Mouse (Mus musculus): ENCODE results near the gene Zc2hc1b.

Gene Zc2hc1b

DNA sequence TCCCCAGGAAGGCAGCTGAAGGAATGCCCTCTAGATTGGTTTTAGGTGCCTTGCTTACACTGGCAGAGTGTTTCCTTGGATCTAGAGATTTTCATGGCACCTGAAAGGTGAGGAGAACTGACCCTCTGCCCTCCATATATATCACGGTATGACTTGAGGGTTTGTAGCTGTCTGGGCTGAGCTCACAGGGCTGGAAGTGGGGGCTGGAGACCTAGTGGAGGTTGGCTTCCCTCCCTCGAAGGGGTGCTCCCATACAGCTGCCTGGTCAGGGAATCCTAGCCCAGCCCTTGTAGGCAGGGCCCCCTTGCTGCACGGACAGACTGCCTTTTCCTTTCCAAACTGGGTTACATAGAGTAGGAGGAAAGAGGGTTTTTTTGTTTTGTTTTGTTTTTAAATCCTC is 65.0 kb downstream of the Zc2hc1b start:
- no peak for DNase-seq

GRCm38 (mm10) chr10:13109781-13110180 is 68.0 kb downstream of the Zc2hc1b start:
- no peak for DNase-seq

- DNase-seq = no peak
These were observed 69.0 kb downstream of the Zc2hc1b start for GRCm38 (mm10) chr10:13108847-13109246.

GRCm38 (mm10) chr10:13108021-13108548 is 69.7 kb downstream of the Zc2hc1b start:
- no peak for DNase-seq

- no peak for DNase-seq
These were observed 70.8 kb downstream of the Zc2hc1b start for GRCm38 (mm10) chr10:13106909-13107624.

GRCm38 (mm10) chr10:13103838-13104237 is 74.0 kb downstream of the Zc2hc1b start:
- no peak for DNase-seq

GRCm38 (mm10) chr10:13102360-13102759 is 75.5 kb downstream of the Zc2hc1b start:
- no peak for DNase-seq

DNA sequence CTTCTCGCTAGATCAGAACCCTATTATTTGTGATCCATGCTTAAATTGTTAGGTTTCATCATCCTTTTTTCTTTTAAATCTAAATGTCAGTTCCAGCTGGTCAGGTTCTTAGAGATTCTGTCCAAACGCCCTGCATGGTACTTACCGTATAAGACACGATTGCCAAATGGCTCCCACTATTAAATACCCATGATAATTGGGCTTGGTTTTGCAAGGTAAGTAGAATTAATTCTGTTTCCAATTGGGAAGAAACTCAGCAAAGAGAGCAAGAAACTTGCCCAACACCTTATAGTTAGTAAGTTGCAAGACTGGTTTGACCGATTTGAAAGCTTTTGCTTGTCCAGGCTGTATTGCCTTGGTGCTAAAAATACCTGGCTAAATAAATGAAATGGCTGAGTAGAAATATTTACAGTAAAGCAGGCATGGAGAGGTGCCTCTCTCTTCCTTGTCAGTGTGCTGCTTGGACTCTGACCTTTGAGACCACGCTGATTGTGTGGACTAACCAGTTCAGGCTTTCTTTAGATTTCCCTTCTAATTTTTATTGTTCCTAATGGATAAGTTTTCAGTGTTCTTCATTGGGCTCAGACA is 77.7 kb downstream of the Zc2hc1b start:
- DNase-seq = no peak

Data from cerebellum, adult 9-11 months (tissue).